Mouse (Mus musculus): Measurements from ENCODE around the gene 1700025G04Rik. TPM values are rescaled to one million over a fixed set of nuclear protein-coding genes. Genes with fewer than 3 reads are reported as not detected.

Gene 1700025G04Rik
- polyA plus RNA-seq, 1 experiment: 3.5 TPM

GRCm38 (mm10) chr1:151892008-151892407 is 197.9 kb downstream of the 1700025G04Rik start:
- TF ChIP-seq CTCF (IDR thresholded peaks at IDR 0.05; ENCODE audit: insufficient read depth, low read length) (no peak), POLR2A (IDR thresholded peaks at IDR 0.05; ENCODE audit: borderline replicate concordance, extremely low read depth, low read depth, low read length) (no peak)
- WGBS: 74% methylated on average over 5 of the region's 5 CpGs
- Histone ChIP-seq H3K4me1 (ENCODE audit: control insufficient read depth, insufficient read depth, low read length) (no peaks in the 10 kb centered on the region; the same call in none of the 2 replicates), H3K4me3 (replicated peaks; ENCODE audit: extremely low read depth, low read depth, low read length) (no peak overlapping the region)
- DNase-seq: no peak

DNA sequence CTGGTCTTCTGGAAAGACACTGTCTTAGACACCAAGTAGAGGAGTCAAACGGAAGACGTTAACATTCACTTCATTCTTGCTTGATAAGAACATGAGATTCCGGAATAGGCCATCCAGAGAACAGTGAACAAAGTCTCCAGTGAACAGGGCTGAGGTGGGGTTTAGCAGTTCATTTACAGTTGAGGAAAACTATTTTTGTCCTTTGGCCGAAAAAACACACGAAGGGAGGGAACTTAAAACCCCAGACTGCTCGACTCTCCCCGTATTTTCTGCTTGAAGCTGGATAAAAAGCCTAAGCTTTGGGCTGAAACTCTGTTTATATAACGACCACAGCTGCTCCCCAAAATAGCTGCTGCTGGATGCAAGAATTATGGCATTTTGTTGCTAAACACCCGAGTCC is 198.7 kb downstream of the 1700025G04Rik start:
- no peak overlapping the region for H3K4me3 ChIP-seq (replicated peaks; ENCODE audit: extremely low read depth, low read depth, low read length)
- DNase-seq: no peak
- no peaks in the 10 kb centered on the region; the same call in none of the 2 replicates for H3K4me1 ChIP-seq (ENCODE audit: control insufficient read depth, insufficient read depth, low read length)
- TF ChIP-seq CTCF (IDR thresholded peaks at IDR 0.05; ENCODE audit: insufficient read depth, low read length) (no peak), POLR2A (IDR thresholded peaks at IDR 0.05; ENCODE audit: borderline replicate concordance, extremely low read depth, low read depth, low read length) (no peak)
- 65% methylated on average over 9 of the region's 9 CpGs for WGBS

DNA sequence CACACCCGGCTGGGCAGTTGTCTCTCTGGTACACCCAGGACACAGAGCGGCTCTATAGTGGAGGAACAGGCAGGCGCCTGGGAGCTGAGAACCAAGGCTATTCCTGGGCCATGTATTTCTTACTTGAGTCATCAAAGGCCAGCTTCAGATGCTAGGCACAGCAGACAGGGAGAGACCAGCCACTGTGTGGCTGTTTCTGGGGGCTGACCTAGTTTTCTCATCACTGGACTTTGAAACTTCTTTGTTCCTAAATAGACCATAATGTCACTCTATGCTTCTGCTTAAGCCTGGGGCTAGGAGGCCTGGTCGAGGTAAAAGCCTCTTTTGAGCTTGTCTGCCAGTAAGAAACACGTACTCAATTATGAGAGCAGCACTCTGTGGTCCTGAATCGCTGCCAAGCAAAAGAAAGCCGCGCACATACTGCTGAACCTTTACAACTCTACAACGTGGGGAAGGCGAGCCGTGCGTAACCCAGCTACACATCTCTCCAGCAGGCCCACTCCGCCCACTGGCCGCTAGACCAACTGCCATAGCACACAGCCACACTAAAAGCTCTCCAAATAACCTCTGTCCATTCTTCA is 199.8 kb downstream of the 1700025G04Rik start:
- Histone ChIP-seq H3K4me1 (ENCODE audit: control insufficient read depth, insufficient read depth, low read length) (no peaks in the 10 kb centered on the region; the same call in none of the 2 replicates), H3K4me3 (replicated peaks; ENCODE audit: extremely low read depth, low read depth, low read length) (no peak overlapping the region)
- TF ChIP-seq CTCF (IDR thresholded peaks at IDR 0.05; ENCODE audit: insufficient read depth, low read length): no peak
- no peak for TF ChIP-seq POLR2A (IDR thresholded peaks at IDR 0.05; ENCODE audit: borderline replicate concordance, extremely low read depth, low read depth, low read length)
- DNase-seq: peak; percentile 14
- WGBS: 53% methylated on average over 14 of the region's 14 CpGs

GRCm38 (mm10) chr1:151887631-151888030 is 202.3 kb downstream of the 1700025G04Rik start:
- no peak for DNase-seq
- 57% methylated on average over 5 of the region's 5 CpGs for WGBS
- H3K4me1 ChIP-seq (ENCODE audit: control insufficient read depth, insufficient read depth, low read length): no peaks in the 10 kb centered on the region; the same call in none of the 2 replicates
- H3K4me3 ChIP-seq (replicated peaks; ENCODE audit: extremely low read depth, low read depth, low read length): no peak overlapping the region
- no peak for TF ChIP-seq CTCF (IDR thresholded peaks at IDR 0.05; ENCODE audit: insufficient read depth, low read length)
- TF ChIP-seq POLR2A (IDR thresholded peaks at IDR 0.05; ENCODE audit: borderline replicate concordance, extremely low read depth, low read depth, low read length): no peak

DNA sequence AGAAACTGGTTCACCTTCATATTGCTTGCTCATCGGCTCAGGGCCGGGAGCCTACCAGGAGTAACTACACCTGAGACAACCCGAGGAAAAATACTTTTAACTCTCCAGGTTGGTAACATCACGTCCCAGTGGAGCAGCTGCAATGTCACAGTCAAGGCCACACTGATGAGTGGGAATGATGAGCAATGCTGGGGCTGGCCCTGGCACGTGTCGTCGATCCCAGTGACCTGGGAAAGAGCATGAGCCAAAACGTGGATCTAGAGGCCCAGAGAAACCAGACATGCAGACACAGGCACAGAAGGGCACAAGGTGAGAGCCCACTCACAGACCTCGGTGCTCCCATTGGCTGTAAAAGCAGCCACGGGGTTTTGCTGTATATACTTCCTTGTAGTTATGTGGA is 202.8 kb downstream of the 1700025G04Rik start:
- TF ChIP-seq CTCF (IDR thresholded peaks at IDR 0.05; ENCODE audit: insufficient read depth, low read length): no peak
- TF ChIP-seq POLR2A (IDR thresholded peaks at IDR 0.05; ENCODE audit: borderline replicate concordance, extremely low read depth, low read depth, low read length): no peak
- WGBS: 68% methylated on average over 10 of the region's 10 CpGs
- no peak for DNase-seq

DNA sequence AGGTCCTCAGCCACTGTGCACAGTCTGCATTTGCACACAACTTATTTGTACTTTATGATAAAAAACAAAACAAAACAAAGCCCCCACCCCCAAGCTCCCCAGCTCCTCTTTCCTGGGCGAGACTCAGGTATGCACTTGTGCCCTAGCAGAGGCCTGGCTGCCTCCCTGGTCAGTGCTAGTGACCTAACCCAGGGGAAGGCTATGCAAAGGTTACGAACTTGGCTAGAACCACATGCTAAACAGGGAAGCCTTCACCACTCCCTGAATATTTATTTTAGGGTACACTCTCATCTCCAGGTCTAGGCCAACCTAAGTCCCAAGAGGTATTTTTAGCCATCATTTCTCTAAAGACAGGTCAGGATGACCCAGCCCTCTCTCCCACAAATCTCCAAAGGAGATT is 203.8 kb downstream of the 1700025G04Rik start:
- H3K4me1 ChIP-seq (ENCODE audit: control insufficient read depth, insufficient read depth, low read length): no peaks in the 10 kb centered on the region; the same call in none of the 2 replicates

More for the DNA sequence above, 202.8 kb downstream of the 1700025G04Rik start:
- no peaks in the 10 kb centered on the region; the same call in none of the 2 replicates for H3K4me1 ChIP-seq (ENCODE audit: control insufficient read depth, insufficient read depth, low read length)
- no peak overlapping the region for H3K4me3 ChIP-seq (replicated peaks; ENCODE audit: extremely low read depth, low read depth, low read length)

DNA sequence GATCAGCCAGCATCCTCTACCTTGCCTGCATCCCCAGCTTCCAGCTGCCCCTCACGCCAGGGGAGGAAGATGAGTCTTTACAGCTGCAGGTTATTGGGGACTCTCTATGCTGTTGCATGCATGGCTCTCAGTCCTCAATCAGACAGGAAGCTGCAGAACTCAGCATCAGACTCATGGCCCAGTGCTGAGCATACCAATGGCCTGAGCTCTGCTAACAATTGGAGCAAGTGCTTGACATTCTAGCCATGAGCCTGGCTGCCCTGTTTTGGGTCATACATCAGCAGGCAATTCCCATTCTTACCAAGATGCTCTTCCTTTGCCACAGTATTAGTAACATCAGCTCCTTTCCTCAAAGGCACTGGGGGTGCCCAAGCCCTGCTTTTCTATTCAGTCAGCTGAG is 208.7 kb downstream of the 1700025G04Rik start:
- WGBS: 93% methylated on average over 1 of the region's 1 CpGs

More for the DNA sequence above, 203.8 kb downstream of the 1700025G04Rik start:
- H3K4me3 ChIP-seq (replicated peaks; ENCODE audit: extremely low read depth, low read depth, low read length): no peak overlapping the region
- 92% methylated on average over 2 of the region's 2 CpGs for WGBS
- no peak for TF ChIP-seq CTCF (IDR thresholded peaks at IDR 0.05; ENCODE audit: insufficient read depth, low read length)
- TF ChIP-seq POLR2A (IDR thresholded peaks at IDR 0.05; ENCODE audit: borderline replicate concordance, extremely low read depth, low read depth, low read length): no peak
- DNase-seq: no peak

GRCm38 (mm10) chr1:151880731-151881130 is 209.2 kb downstream of the 1700025G04Rik start:
- DNase-seq: no peak
- 77% methylated on average over 5 of the region's 5 CpGs for WGBS

More for the DNA sequence above, 208.7 kb downstream of the 1700025G04Rik start:
- H3K4me3 ChIP-seq (replicated peaks; ENCODE audit: extremely low read depth, low read depth, low read length): no peak overlapping the region
- DNase-seq: no peak
- H3K4me1 ChIP-seq (ENCODE audit: control insufficient read depth, insufficient read depth, low read length): no peaks in the 10 kb centered on the region
- no peak for TF ChIP-seq CTCF (IDR thresholded peaks at IDR 0.05; ENCODE audit: insufficient read depth, low read length)

GRCm38 (mm10) chr1:151879966-151880365 is 210.0 kb downstream of the 1700025G04Rik start:
- 76% methylated on average over 13 of the region's 13 CpGs for WGBS
- TF ChIP-seq CTCF (IDR thresholded peaks at IDR 0.05; ENCODE audit: insufficient read depth, low read length) (no peak), POLR2A (IDR thresholded peaks at IDR 0.05; ENCODE audit: borderline replicate concordance, extremely low read depth, low read depth, low read length) (no peak)
- DNase-seq: no peak

More at GRCm38 (mm10) chr1:151880731-151881130, 209.2 kb downstream of the 1700025G04Rik start:
- TF ChIP-seq POLR2A (IDR thresholded peaks at IDR 0.05; ENCODE audit: borderline replicate concordance, extremely low read depth, low read depth, low read length) (no peak), CTCF (IDR thresholded peaks at IDR 0.05; ENCODE audit: insufficient read depth, low read length) (no peak)
- no peaks in the 10 kb centered on the region for H3K4me1 ChIP-seq (ENCODE audit: control insufficient read depth, insufficient read depth, low read length)
- H3K4me3 ChIP-seq (replicated peaks; ENCODE audit: extremely low read depth, low read depth, low read length): no peak overlapping the region

GRCm38 (mm10) chr1:151879308-151879850 is 210.5 kb downstream of the 1700025G04Rik start:
- TF ChIP-seq CTCF (IDR thresholded peaks at IDR 0.05; ENCODE audit: insufficient read depth, low read length): no peak
- no peak for TF ChIP-seq POLR2A (IDR thresholded peaks at IDR 0.05; ENCODE audit: borderline replicate concordance, extremely low read depth, low read depth, low read length)
- Histone ChIP-seq H3K4me3 (replicated peaks; ENCODE audit: extremely low read depth, low read depth, low read length) (no peak overlapping the region), H3K4me1 (ENCODE audit: control insufficient read depth, insufficient read depth, low read length) (no peaks in the 10 kb centered on the region)
- DNase-seq: no peak
- 84% methylated on average over 11 of the region's 11 CpGs for WGBS

More at GRCm38 (mm10) chr1:151879966-151880365, 210.0 kb downstream of the 1700025G04Rik start:
- H3K4me3 ChIP-seq (replicated peaks; ENCODE audit: extremely low read depth, low read depth, low read length): no peak overlapping the region
- no peaks in the 10 kb centered on the region for H3K4me1 ChIP-seq (ENCODE audit: control insufficient read depth, insufficient read depth, low read length)
